Mouse (Mus musculus): Measurements from ENCODE around the gene Marveld2. TPM values are rescaled to one million over a fixed set of nuclear protein-coding genes. Genes with fewer than 3 reads are reported as not detected.
A peak's percentile ranks its signal among the peaks of the same experiment; 100 is the strongest.

Gene Marveld2
- total and polyA plus RNA-seq, 2 experiments from 2014 or later = 1.4 to 2.3 TPM

- ATAC-seq (ENCODE audit: low FRiP score) (peak; percentile 82), DNase-seq (ENCODE audit: low spot score) (no peak)
- peak; percentile 36 for TF ChIP-seq CTCF (IDR thresholded peaks at IDR 0.05)
- Histone ChIP-seq H3K9me3 (ENCODE audit: low read length) (no peaks in the 10 kb centered on the region), H3K4me3 (ENCODE audit: low read depth, low read length) (no peak overlapping the region), H3K27ac (ENCODE audit: low read depth, low read length) (peak overlapping the region; percentile 66), H3K36me3 (ENCODE audit: insufficient read depth, low read length) (no peaks in the 10 kb centered on the region), H3K27me3 (ENCODE audit: insufficient read depth, low read length) (no peaks in the 10 kb centered on the region), H3K4me2 (ENCODE audit: low read depth, low read length, poor library complexity, severe bottlenecking) (peak overlapping the region; percentile 27; the same call in 1 of the 2 replicates), H3K4me1 (ENCODE audit: insufficient read depth, low read length) (no peaks in the 10 kb centered on the region), H3K9ac (replicated peaks; ENCODE audit: low read length, poor library complexity, severe bottlenecking) (no peak overlapping the region)
- 49% methylated on average over 11 of the region's 17 CpGs for WGBS
Measured at GRCm38 (mm10) chr13:100594041-100594792, 22.6 kb downstream of the Marveld2 start.

GRCm38 (mm10) chr13:100588646-100589045, 28.1 kb downstream of the Marveld2 start:
- H3K36me3 ChIP-seq (ENCODE audit: insufficient read depth, low read length) = no peaks in the 10 kb centered on the region
- DNase-seq (ENCODE audit: low spot score) (no peak), ATAC-seq (ENCODE audit: low FRiP score) (0 out of 2 replicates have a peak, but pooled peaks have one; percentile 38)
- H3K4me1 ChIP-seq (ENCODE audit: insufficient read depth, low read length) = no peaks in the 10 kb centered on the region
- no peak overlapping the region for H3K4me2 ChIP-seq (ENCODE audit: low read depth, low read length, poor library complexity, severe bottlenecking)
- H3K9ac ChIP-seq (replicated peaks; ENCODE audit: low read length, poor library complexity, severe bottlenecking) = no peak overlapping the region
- 82% methylated on average over 11 of the region's 12 CpGs for WGBS
- no peak for TF ChIP-seq CTCF (IDR thresholded peaks at IDR 0.05)
- H3K4me3 ChIP-seq (ENCODE audit: low read depth, low read length) = no peak overlapping the region
- H3K27me3 ChIP-seq (ENCODE audit: insufficient read depth, low read length) = no peaks in the 10 kb centered on the region
- no peaks in the 10 kb centered on the region for H3K9me3 ChIP-seq (ENCODE audit: low read length)
- no peak overlapping the region for H3K27ac ChIP-seq (ENCODE audit: low read depth, low read length)

DNA sequence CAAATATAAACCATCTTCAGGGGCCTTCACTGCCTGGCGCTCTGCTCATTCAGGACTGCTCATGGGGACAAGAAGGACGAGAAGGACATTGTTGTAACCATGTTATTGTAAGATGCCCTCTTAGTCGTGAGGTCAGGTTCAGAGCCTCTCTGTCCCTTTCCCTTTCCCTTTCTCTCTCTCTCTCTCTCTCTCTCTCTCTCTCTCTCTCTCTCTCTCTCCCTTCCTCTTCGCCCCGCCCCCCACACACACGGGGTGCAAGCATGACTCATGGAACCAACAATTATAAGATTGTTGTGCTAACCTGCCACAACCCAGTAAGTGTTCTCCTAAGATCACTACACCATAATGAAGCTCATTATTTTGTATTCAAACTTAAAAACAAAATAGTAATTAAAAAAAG, 34.6 kb downstream of the Marveld2 start:
- DNase-seq (ENCODE audit: low spot score) (no peak), ATAC-seq (ENCODE audit: low FRiP score) (no peak)
- Histone ChIP-seq H3K4me2 (ENCODE audit: low read depth, low read length, poor library complexity, severe bottlenecking) (no peak overlapping the region), H3K27ac (ENCODE audit: low read depth, low read length) (no peak overlapping the region), H3K9ac (replicated peaks; ENCODE audit: low read length, poor library complexity, severe bottlenecking) (no peak overlapping the region), H3K27me3 (ENCODE audit: insufficient read depth, low read length) (no peaks in the 10 kb centered on the region), H3K9me3 (ENCODE audit: low read length) (no peaks in the 10 kb centered on the region), H3K4me3 (ENCODE audit: low read depth, low read length) (no peak overlapping the region), H3K4me1 (ENCODE audit: insufficient read depth, low read length) (no peaks in the 10 kb centered on the region), H3K36me3 (ENCODE audit: insufficient read depth, low read length) (no peaks in the 10 kb centered on the region)
- WGBS = 48% methylated on average over 6 of the region's 6 CpGs
- no peak for TF ChIP-seq CTCF (IDR thresholded peaks at IDR 0.05)

- WGBS = 41% methylated on average over 3 of the region's 3 CpGs
Measured at GRCm38 (mm10) chr13:100581701-100582100, 35.1 kb downstream of the Marveld2 start.

GRCm38 (mm10) chr13:100579951-100580350, 36.8 kb downstream of the Marveld2 start:
- H3K9me3 ChIP-seq (ENCODE audit: low read length) = no peaks in the 10 kb centered on the region

More at GRCm38 (mm10) chr13:100581701-100582100, 35.1 kb downstream of the Marveld2 start:
- TF ChIP-seq CTCF (IDR thresholded peaks at IDR 0.05) = no peak
- Histone ChIP-seq H3K4me2 (ENCODE audit: low read depth, low read length, poor library complexity, severe bottlenecking) (no peak overlapping the region), H3K27ac (ENCODE audit: low read depth, low read length) (no peak overlapping the region), H3K4me3 (ENCODE audit: low read depth, low read length) (no peak overlapping the region), H3K27me3 (ENCODE audit: insufficient read depth, low read length) (no peaks in the 10 kb centered on the region), H3K36me3 (ENCODE audit: insufficient read depth, low read length) (no peaks in the 10 kb centered on the region), H3K9me3 (ENCODE audit: low read length) (no peaks in the 10 kb centered on the region), H3K9ac (replicated peaks; ENCODE audit: low read length, poor library complexity, severe bottlenecking) (no peak overlapping the region), H3K4me1 (ENCODE audit: insufficient read depth, low read length) (no peaks in the 10 kb centered on the region)
- DNase-seq (ENCODE audit: low spot score) (no peak), ATAC-seq (ENCODE audit: low FRiP score) (no peak)

DNA sequence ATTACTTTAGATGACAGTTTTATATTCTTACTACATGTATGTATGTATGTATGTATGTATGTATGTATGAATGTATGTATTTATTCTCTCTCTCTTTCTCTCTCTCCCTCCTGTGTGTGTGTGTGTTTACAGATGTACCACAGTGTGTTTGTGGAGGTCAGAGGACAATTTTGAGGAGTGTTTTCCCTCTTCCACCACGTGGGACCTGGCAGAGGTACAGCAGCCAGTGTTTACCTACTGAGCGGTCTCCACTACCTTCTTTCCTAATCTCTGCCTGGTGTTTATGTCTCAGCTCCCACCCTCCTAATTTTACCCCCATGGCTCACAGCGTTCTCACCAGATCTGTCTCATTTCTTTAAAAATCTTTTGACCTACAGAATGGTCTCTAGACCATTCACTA, 37.6 kb downstream of the Marveld2 start:
- Histone ChIP-seq H3K36me3 (ENCODE audit: insufficient read depth, low read length) (no peaks in the 10 kb centered on the region), H3K27me3 (ENCODE audit: insufficient read depth, low read length) (no peaks in the 10 kb centered on the region), H3K4me1 (ENCODE audit: insufficient read depth, low read length) (no peaks in the 10 kb centered on the region), H3K27ac (ENCODE audit: low read depth, low read length) (no peak overlapping the region), H3K4me3 (ENCODE audit: low read depth, low read length) (no peak overlapping the region), H3K9ac (replicated peaks; ENCODE audit: low read length, poor library complexity, severe bottlenecking) (no peak overlapping the region), H3K4me2 (ENCODE audit: low read depth, low read length, poor library complexity, severe bottlenecking) (no peak overlapping the region), H3K9me3 (ENCODE audit: low read length) (no peaks in the 10 kb centered on the region)
- DNase-seq (ENCODE audit: low spot score) (no peak), ATAC-seq (ENCODE audit: low FRiP score) (no peak)
- WGBS = 62% methylated on average over 3 of the region's 3 CpGs
- no peak for TF ChIP-seq CTCF (IDR thresholded peaks at IDR 0.05)

More at GRCm38 (mm10) chr13:100579951-100580350, 36.8 kb downstream of the Marveld2 start:
- Histone ChIP-seq H3K27me3 (ENCODE audit: insufficient read depth, low read length) (no peaks in the 10 kb centered on the region), H3K9ac (replicated peaks; ENCODE audit: low read length, poor library complexity, severe bottlenecking) (no peak overlapping the region), H3K4me1 (ENCODE audit: insufficient read depth, low read length) (no peaks in the 10 kb centered on the region), H3K4me2 (ENCODE audit: low read depth, low read length, poor library complexity, severe bottlenecking) (no peak overlapping the region), H3K27ac (ENCODE audit: low read depth, low read length) (no peak overlapping the region), H3K4me3 (ENCODE audit: low read depth, low read length) (no peak overlapping the region), H3K36me3 (ENCODE audit: insufficient read depth, low read length) (no peaks in the 10 kb centered on the region)
- TF ChIP-seq CTCF (IDR thresholded peaks at IDR 0.05) = peak; percentile 21; the same call in 1 of the 2 replicates
- no peak for DNase-seq (ENCODE audit: low spot score)
- ATAC-seq (ENCODE audit: low FRiP score) = no peak
